Mouse (Mus musculus) heart, embryonic 10.5 days (tissue): ENCODE measurements around the gene Olfr1174-ps. TPM values are rescaled to one million over a fixed set of nuclear protein-coding genes. Genes with fewer than 3 reads are reported as not detected.

Experiments used
- DNase-seq: peaks from one replicate; pipeline ENCODE4 v3.0.0-alpha.2; 2017; ENCODE audit warnings: low spot score
- H3K27ac ChIP-seq: fragments of 300-500 bp; sonication (generic); 2 replicates; pipeline ENCODE4 v1.5.1; 2016; ENCODE audit warnings: mild to moderate bottlenecking
- H3K27me3 ChIP-seq: fragments of 300-500 bp; sonication (generic); 2 replicates; pipeline ENCODE4 v1.6.1; 2016; ENCODE audit warnings: mild to moderate bottlenecking; ENCODE audit not compliant: poor library complexity, insufficient read depth, severe bottlenecking
- H3K36me3 ChIP-seq: fragments of 300-500 bp; sonication (generic); 2 replicates; pipeline ENCODE4 v1.6.1; 2016; ENCODE audit warnings: mild to moderate bottlenecking, moderate library complexity
- H3K4me1 ChIP-seq: fragments of 300-500 bp; sonication (generic); 2 replicates; pipeline ENCODE4 v1.6.1; 2016; ENCODE audit warnings: mild to moderate bottlenecking
- H3K4me3 ChIP-seq: fragments of 300-500 bp; sonication (generic); 2 replicates; pipeline ENCODE4 v1.5.1; 2016; ENCODE audit warnings: mild to moderate bottlenecking, moderate library complexity
- H3K9me3 ChIP-seq: fragments of 300-500 bp; sonication (generic); 2 replicates; pipeline ENCODE4 v1.6.1; 2016; ENCODE audit warnings: mild to moderate bottlenecking, moderate library complexity
- WGBS: fragments of 180-500 bp; shearing (Covaris S2); methylation state at CpG from one replicate; pipeline ENCODE4 v1.1.7; 2016; 5-methylcytosine and 5-hydroxymethylcytosine counted together
- polyA plus RNA-seq: library from polyadenylated mRNA; unstranded; fragments of >200 nt; fragmentation: Nextera tagmentation; extraction: Ambion mirVana; gene quantifications from 2 replicates; pipeline ENCODE4 v1.2.1, GENCODE M21; 2016

Olfr1174-ps gene
- not detected in 2 replicates for polyA plus RNA-seq

DNA sequence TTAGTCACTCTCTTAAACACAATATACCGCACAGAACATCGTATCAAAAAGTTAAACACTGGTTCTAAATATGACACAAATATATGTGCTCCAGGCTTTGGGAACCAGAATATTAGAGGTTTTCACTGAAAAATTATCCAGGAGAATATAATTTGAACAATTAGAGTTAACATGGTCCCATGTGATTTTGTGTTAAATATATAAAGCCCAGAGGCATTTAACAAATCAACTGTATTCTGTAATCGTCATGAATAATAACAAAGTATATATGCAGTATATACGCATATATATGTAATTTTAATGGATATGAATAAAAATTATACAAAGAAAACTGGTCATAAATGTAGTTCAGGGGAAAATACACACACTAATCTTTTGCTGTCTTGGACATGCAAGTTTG lies at the start of gene Olfr1174-ps:
Olfr1174-ps (minus strand) TSS at position 101 of the 400 bp plus-strand sequence.
- no peak within 1 kb of the TSS for H3K27ac ChIP-seq
- H3K4me1 ChIP-seq = no peaks in the 10 kb centered on the region
- H3K36me3 ChIP-seq = no peaks in the 10 kb centered on the region
- no peaks in the 10 kb centered on the region for H3K9me3 ChIP-seq
- WGBS = 90% methylated on average over 4 of the region's 4 CpGs
- no peak within 1 kb of the TSS for H3K4me3 ChIP-seq
- H3K27me3 ChIP-seq = no peaks in the 10 kb centered on the region
- no peak for DNase-seq

DNA sequence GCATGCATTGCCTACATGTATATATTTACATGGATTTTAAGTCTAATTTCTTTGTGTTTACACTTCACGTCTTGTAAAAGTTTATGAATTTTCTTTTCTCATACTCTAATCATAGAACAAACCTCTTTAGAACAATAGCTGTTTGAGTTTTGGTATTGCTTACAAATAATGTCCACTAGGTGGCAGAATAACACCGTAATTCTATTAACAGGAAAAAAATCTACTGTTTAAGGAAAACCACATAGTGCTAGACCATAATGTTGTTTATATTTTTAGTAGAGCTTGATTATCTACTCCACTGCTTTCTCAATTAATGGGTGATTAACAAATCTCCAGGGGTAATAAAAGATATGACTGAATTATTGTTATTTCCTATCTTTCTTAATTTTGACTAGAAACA lies 41.4 kb upstream of the Olfr1174-ps start:
- no peaks in the 10 kb centered on the region for H3K27me3 ChIP-seq
- WGBS = 3% methylated on average over 2 of the region's 2 CpGs
- H3K4me3 ChIP-seq = no peak overlapping the region

DNA sequence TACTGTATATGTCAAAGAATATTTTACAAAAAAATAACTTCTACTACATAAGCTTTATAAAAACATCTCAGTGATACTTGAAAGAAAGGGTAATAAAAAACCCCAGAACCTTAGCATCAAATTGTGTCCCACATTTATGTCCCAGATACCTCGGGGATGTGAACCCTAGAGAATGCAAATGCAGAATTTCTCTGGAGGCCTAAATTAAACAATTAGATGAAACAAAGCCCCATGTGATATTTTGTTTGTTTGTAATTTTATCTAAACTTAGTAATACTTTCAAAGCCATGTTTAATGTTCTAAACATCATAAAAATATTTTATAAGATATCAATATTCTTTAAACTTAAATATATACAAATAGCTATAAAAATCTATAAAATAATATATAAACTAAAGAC lies 31.5 kb upstream of the Olfr1174-ps start, which contains the start of gene Olfr1177-ps:
Olfr1177-ps (minus strand) TSS at position 101 of the 400 bp plus-strand sequence.
- Histone ChIP-seq H3K4me3 (no peak within 1 kb of the TSS), H3K4me1 (no peaks in the 10 kb centered on the region), H3K9me3 (no peaks in the 10 kb centered on the region), H3K36me3 (no peaks in the 10 kb centered on the region), H3K27ac (no peak within 1 kb of the TSS), H3K27me3 (no peaks in the 10 kb centered on the region)
- 67% methylated on average over 1 of the region's 1 CpGs for WGBS
- no peak for DNase-seq

More for the DNA sequence above, 41.4 kb upstream of the Olfr1174-ps start:
- no peaks in the 10 kb centered on the region for H3K4me1 ChIP-seq
- no peak for DNase-seq
- no peaks in the 10 kb centered on the region for H3K36me3 ChIP-seq
- H3K9me3 ChIP-seq = no peaks in the 10 kb centered on the region
- H3K27ac ChIP-seq = no peak overlapping the region

DNA sequence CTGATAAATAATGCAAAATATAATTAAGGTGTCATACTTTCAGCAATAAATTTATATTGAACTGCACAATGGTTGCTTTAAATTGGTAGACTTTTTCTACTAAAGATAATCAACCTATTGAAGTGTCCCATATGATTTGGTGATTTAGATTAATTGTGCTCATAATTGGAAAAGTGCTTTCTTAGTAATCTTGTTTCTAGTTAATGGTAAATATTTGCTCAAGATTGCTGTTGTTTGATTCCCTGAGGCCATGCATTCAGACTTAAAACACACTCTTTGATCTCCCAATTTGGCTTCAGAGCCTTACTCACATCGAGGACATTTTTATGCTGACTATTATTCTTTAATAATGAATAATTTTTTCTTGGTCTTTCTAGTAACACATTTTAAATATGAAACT lies 21.5 kb upstream of the Olfr1174-ps start, which contains the start of gene Olfr1176:
Olfr1176 (plus strand) TSS at position 301 of the 400 bp plus-strand sequence.
- Histone ChIP-seq H3K9me3 (no peaks in the 10 kb centered on the region), H3K4me1 (no peaks in the 10 kb centered on the region), H3K36me3 (no peaks in the 10 kb centered on the region), H3K27ac (no peak within 1 kb of the TSS), H3K27me3 (no peaks in the 10 kb centered on the region), H3K4me3 (no peak within 1 kb of the TSS)
- DNase-seq = no peak
- WGBS = 73% methylated on average over 1 of the region's 1 CpGs

DNA sequence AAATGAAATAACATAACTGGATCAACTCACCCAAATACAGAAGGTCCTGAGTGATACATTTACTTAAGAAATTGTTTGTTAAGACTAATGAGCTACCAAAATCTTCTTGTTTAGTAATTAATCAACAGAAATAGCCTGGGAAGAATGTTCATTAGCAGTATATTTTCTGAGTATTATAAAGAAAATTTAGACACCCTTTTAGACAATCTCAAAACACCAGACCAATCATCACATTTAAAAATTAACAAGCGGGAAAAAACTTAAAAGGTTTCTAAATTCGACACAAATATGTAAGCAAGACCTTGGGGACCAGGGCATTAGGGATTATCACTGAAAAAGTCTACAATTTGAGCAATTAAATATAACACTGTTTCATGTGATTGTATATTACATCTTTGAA lies 12.2 kb upstream of the Olfr1174-ps start, which contains the start of gene Olfr1175-ps:
Olfr1175-ps (minus strand) TSS at position 101 of the 400 bp plus-strand sequence.
- no peaks in the 10 kb centered on the region for H3K9me3 ChIP-seq
- WGBS = 76% methylated on average over 2 of the region's 2 CpGs

DNA sequence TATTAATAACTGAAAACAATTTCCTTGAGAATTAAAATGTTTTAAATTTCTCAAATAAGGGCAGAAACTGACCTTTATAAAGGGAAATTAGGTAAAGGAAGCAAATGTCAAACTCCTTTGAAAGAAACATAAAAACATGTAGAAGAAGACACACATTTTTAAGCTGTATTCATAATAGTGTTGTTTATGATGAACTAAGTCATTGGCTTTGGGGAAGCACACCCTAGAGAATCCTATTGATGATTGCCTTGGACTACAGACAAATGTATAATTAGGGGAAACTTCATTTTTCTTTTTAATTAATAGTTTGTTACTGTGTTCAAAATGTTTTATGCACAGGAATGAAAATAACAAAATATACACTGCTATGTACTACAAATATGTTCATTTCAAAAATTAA lies 35.2 kb downstream of the Olfr1174-ps start, which contains the start of gene Olfr1173:
Olfr1173 (minus strand) TSS at position 101 of the 400 bp plus-strand sequence.
- Histone ChIP-seq H3K36me3 (no peaks in the 10 kb centered on the region), H3K4me1 (no peaks in the 10 kb centered on the region), H3K9me3 (no peaks in the 10 kb centered on the region), H3K27me3 (no peaks in the 10 kb centered on the region), H3K4me3 (no peak within 1 kb of the TSS), H3K27ac (no peak within 1 kb of the TSS)
- no peak for DNase-seq

More for the DNA sequence above, 12.2 kb upstream of the Olfr1174-ps start, which contains the start of gene Olfr1175-ps:
- Histone ChIP-seq H3K4me3 (no peak within 1 kb of the TSS), H3K27ac (no peak within 1 kb of the TSS), H3K27me3 (no peaks in the 10 kb centered on the region), H3K36me3 (no peaks in the 10 kb centered on the region), H3K4me1 (no peaks in the 10 kb centered on the region)
- DNase-seq = no peak

Other genes starting within 250 kb of the Olfr1174-ps start
- gene Olfr1163, start 243.3 kb downstream of the Olfr1174-ps start, polyA plus RNA-seq = not detected in 2 replicates
- gene Olfr1164, start 221.2 kb downstream of the Olfr1174-ps start, polyA plus RNA-seq = not detected in 2 replicates
- not detected in 2 replicates for gene Olfr1166, start 186.9 kb downstream of the Olfr1174-ps start, polyA plus RNA-seq
- gene Olfr1167, start 159.9 kb downstream of the Olfr1174-ps start, polyA plus RNA-seq = not detected in 2 replicates
- gene Olfr1168, start 133.3 kb downstream of the Olfr1174-ps start, polyA plus RNA-seq = not detected in 2 replicates
- not detected in 2 replicates for gene Olfr1170, start 86.8 kb downstream of the Olfr1174-ps start, polyA plus RNA-seq
- gene Olfr1173, start 35.3 kb downstream of the Olfr1174-ps start, polyA plus RNA-seq = not detected in 2 replicates
- gene Olfr1175-ps, start 12.1 kb upstream of the Olfr1174-ps start, polyA plus RNA-seq = not detected in 2 replicates
- not detected in 2 replicates for gene Olfr1176, start 21.6 kb upstream of the Olfr1174-ps start, polyA plus RNA-seq
- not detected in 2 replicates for gene Olfr1177-ps, start 31.4 kb upstream of the Olfr1174-ps start, polyA plus RNA-seq
- not detected in 2 replicates for gene Olfr1178, start 71.9 kb upstream of the Olfr1174-ps start, polyA plus RNA-seq
- gene Olfr1179, start 91.3 kb upstream of the Olfr1174-ps start, polyA plus RNA-seq = not detected in 2 replicates
- gene Olfr1180, start 104.0 kb upstream of the Olfr1174-ps start, polyA plus RNA-seq = not detected in 2 replicates
- gene Olfr1181, start 111.0 kb upstream of the Olfr1174-ps start, polyA plus RNA-seq = not detected in 2 replicates
- gene Gm13757, start 134.0 kb upstream of the Olfr1174-ps start, polyA plus RNA-seq = not detected in 2 replicates
- not detected in 2 replicates for gene Olfr1183, start 139.7 kb upstream of the Olfr1174-ps start, polyA plus RNA-seq
- not detected in 2 replicates for gene Olfr1184, start 168.5 kb upstream of the Olfr1174-ps start, polyA plus RNA-seq
- gene Olfr1185-ps1, start 178.2 kb upstream of the Olfr1174-ps start, polyA plus RNA-seq = not detected in 2 replicates
- not detected in 2 replicates for gene Olfr1186, start 203.4 kb upstream of the Olfr1174-ps start, polyA plus RNA-seq
- not detected in 2 replicates for gene Olfr1188, start 241.8 kb upstream of the Olfr1174-ps start, polyA plus RNA-seq